Mouse (Mus musculus) cerebellum, adult (tissue): Measurements from ENCODE around the gene Trpm3.

Experiments
- ATAC-seq: cut with Nextera tagmentation; 2 replicates; pipeline ENCODE4 v1.9.2; 2017; ENCODE audit warnings: mild to moderate bottlenecking, moderate library complexity, mixed read lengths; ENCODE audit not compliant: insufficient number of reproducible peaks, low FRiP score, low TSS enrichment

Gene Trpm3

GRCm38 (mm10) chr19:22703876-22704275 lies 565.0 kb downstream of the Trpm3 start:
- ATAC-seq, result no peak

- ATAC-seq, result no peak
Measured at GRCm38 (mm10) chr19:22705414-22705813, 566.6 kb downstream of the Trpm3 start.

GRCm38 (mm10) chr19:22719027-22719426 lies 580.2 kb downstream of the Trpm3 start:
- ATAC-seq, result no peak; the same call in 1 of the 2 replicates

GRCm38 (mm10) chr19:22729846-22730245 lies 591.0 kb downstream of the Trpm3 start:
- ATAC-seq, result no peak

GRCm38 (mm10) chr19:22730971-22731370 lies 592.1 kb downstream of the Trpm3 start:
- no peak for ATAC-seq

GRCm38 (mm10) chr19:22736870-22737269 lies 598.0 kb downstream of the Trpm3 start:
- ATAC-seq, result no peak

- no peak for ATAC-seq
Measured at GRCm38 (mm10) chr19:22739240-22739639, 600.4 kb downstream of the Trpm3 start.

GRCm38 (mm10) chr19:22753311-22753809 lies 614.5 kb downstream of the Trpm3 start:
- ATAC-seq, result peak; percentile 92

GRCm38 (mm10) chr19:22754071-22754470 lies 615.2 kb downstream of the Trpm3 start:
- no peak for ATAC-seq

GRCm38 (mm10) chr19:22754498-22754897 lies 615.7 kb downstream of the Trpm3 start:
- ATAC-seq, result no peak

GRCm38 (mm10) chr19:22758496-22758895 lies 619.6 kb downstream of the Trpm3 start:
- no peak for ATAC-seq

- no peak for ATAC-seq
Measured at GRCm38 (mm10) chr19:22768242-22768641, 629.4 kb downstream of the Trpm3 start.

GRCm38 (mm10) chr19:22775191-22775695 lies 636.4 kb downstream of the Trpm3 start:
- ATAC-seq, result peak; percentile 26; the same call in 1 of the 2 replicates

- ATAC-seq, result no peak
Measured at GRCm38 (mm10) chr19:22780192-22780843, 641.5 kb downstream of the Trpm3 start.

- no peak for ATAC-seq
Measured at GRCm38 (mm10) chr19:22781579-22781978, 642.7 kb downstream of the Trpm3 start.

- ATAC-seq, result no peak
Measured at GRCm38 (mm10) chr19:22783745-22784144, 644.9 kb downstream of the Trpm3 start.

GRCm38 (mm10) chr19:22789753-22790152 lies 650.9 kb downstream of the Trpm3 start:
- no peak for ATAC-seq

- ATAC-seq, result peak; percentile 68
Measured at GRCm38 (mm10) chr19:22796996-22797395, 658.1 kb downstream of the Trpm3 start.

- no peak for ATAC-seq
Measured at GRCm38 (mm10) chr19:22800471-22800870, 661.6 kb downstream of the Trpm3 start.

GRCm38 (mm10) chr19:22803396-22803795 lies 664.5 kb downstream of the Trpm3 start:
- peak; percentile 28; the same call in 1 of the 2 replicates for ATAC-seq

- ATAC-seq, result peak; percentile 96
Measured at GRCm38 (mm10) chr19:22804311-22804710, 665.5 kb downstream of the Trpm3 start.

GRCm38 (mm10) chr19:22810247-22810646 lies 671.4 kb downstream of the Trpm3 start:
- no peak for ATAC-seq
